Mouse (Mus musculus) neural tube, embryonic 13.5 days (tissue): ENCODE data around the gene Hspb6. TPM values are rescaled to one million over a fixed set of nuclear protein-coding genes. Genes with fewer than 3 reads are reported as not detected.

Experiments
- ATAC-seq: fragments of 200-750 bp; cut with Nextera tagmentation; 2 replicates; pipeline ENCODE4 v1.8.0; 2017; ENCODE audit warnings: low read depth, mild to moderate bottlenecking, moderate TSS enrichment, moderate library complexity
- H3K27ac ChIP-seq: fragments of 300-500 bp; sonication (generic); replicated peaks from 2 replicates; pipeline ENCODE4 v1.5.1; 2015; ENCODE audit warnings: moderate library complexity, mild to moderate bottlenecking, inconsistent platforms
- H3K27me3 ChIP-seq: fragments of 300-500 bp; sonication (generic); 2 replicates; pipeline ENCODE4 v1.6.1; 2015; ENCODE audit warnings: mild to moderate bottlenecking, inconsistent platforms
- H3K36me3 ChIP-seq: fragments of 300-500 bp; sonication (generic); 2 replicates; pipeline ENCODE4 v1.6.1; 2015; ENCODE audit warnings: mild to moderate bottlenecking, inconsistent platforms
- H3K4me1 ChIP-seq: fragments of 300-500 bp; sonication (generic); replicated peaks from 2 replicates; pipeline ENCODE4 v1.6.1; 2015; ENCODE audit warnings: inconsistent platforms
- H3K4me2 ChIP-seq: fragments of 300-500 bp; sonication (generic); 2 replicates; pipeline ENCODE4 v1.6.1; 2015; ENCODE audit warnings: inconsistent platforms, mild to moderate bottlenecking, moderate library complexity
- H3K4me3 ChIP-seq: fragments of 300-500 bp; sonication (generic); 2 replicates; pipeline ENCODE4 v1.5.1; 2015; ENCODE audit warnings: mild to moderate bottlenecking, inconsistent platforms
- H3K9ac ChIP-seq: fragments of 300-500 bp; sonication (generic); 2 replicates; pipeline ENCODE4 v1.6.1; 2015; ENCODE audit warnings: moderate library complexity, mild to moderate bottlenecking, inconsistent platforms
- H3K9me3 ChIP-seq: fragments of 300-500 bp; sonication (generic); 2 replicates; pipeline ENCODE4 v1.6.1; 2016; ENCODE audit warnings: inconsistent platforms
- WGBS: fragments of 180-500 bp; shearing (Covaris S2); methylation state at CpG from one replicate; pipeline ENCODE4 v1.1.7; 2015; 5-methylcytosine and 5-hydroxymethylcytosine counted together
- polyA plus RNA-seq: library from polyadenylated mRNA; unstranded; fragments of >200 nt; fragmentation: Nextera tagmentation; extraction: Ambion mirVana; gene quantifications from 2 replicates; pipeline ENCODE4 v1.2.1, GENCODE M21; 2015

Gene Hspb6
- polyA plus RNA-seq, 1 experiment from 2014 or later, result 6.6 TPM

DNA sequence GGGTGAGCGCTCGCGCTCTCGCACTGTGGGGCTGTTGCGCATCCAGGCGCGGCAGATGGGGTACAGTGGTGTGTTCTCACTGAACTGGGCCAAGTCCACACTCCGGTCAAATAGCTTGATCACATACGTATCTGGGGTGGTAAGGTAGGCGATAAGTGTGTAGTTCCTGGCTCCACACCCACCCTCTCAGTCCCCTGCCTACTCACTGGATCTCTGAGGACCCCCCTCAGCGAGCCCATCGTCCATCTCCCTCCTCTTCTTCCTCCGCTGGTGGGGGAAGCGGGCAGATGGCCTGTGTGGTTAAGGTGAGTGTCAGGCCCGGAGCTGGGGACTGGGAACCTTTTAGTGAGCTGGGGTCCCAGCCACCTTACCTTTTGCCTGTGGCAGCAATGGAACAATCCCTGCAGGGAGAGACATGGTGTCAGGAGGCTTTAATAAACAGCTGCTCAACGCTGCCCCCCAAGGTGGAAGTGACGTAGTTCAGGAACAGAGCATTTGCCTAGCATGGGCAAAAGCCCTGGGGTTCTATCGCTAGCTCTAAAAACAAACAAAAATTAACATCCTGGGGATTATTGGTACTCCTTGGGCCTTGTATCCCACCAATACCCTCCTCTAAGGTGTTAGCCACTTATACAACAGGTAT, 5.0 kb downstream of the Hspb6 start:
- no peak for ATAC-seq
- H3K27ac ChIP-seq, result no peak overlapping the region
- no peak overlapping the region for H3K9ac ChIP-seq
- H3K36me3 ChIP-seq, result peaks cover 39% of the 10 kb centered on the region
- H3K4me1 ChIP-seq, result peaks cover 40% of the 10 kb centered on the region
- no peak overlapping the region for H3K4me3 ChIP-seq
- H3K4me2 ChIP-seq, result no peak overlapping the region
- H3K27me3 ChIP-seq, result peaks cover 9% of the 10 kb centered on the region; the same call in 1 of the 2 replicates
- no peaks in the 10 kb centered on the region for H3K9me3 ChIP-seq
- 95% methylated on average over 18 of the region's 18 CpGs for WGBS

DNA sequence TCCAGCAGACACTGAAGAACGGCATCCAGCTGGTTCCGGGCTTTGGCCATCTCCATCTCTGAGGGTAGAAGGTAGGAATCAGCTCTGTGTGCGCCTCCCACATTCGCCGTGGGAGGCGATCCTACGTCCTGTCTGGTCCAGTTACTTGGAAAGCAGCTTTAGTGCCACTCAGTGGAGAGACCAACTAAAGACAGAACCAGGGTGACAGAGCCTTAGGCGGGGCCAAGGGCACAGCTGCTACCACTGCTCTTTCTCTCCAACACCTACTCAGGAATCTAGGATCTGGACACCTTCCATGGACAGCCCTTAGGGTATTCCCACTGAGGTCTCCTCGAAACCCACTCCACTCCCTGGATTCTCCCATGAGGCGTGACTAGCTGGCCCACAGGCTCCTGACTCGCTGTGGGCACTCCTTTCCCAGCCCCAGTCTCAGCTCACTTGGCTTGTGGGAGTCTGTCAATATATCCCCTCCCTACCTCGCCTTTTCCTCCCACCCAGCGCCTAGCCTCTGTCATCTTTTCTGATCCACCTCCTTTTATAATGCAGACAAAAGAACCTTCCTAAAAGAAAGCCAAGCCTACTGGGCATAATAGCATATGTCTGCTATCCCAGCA, 6.0 kb downstream of the Hspb6 start:
- H3K4me3 ChIP-seq, result peak overlapping the region; percentile 67; the same call in 1 of the 2 replicates
- no peak for ATAC-seq
- H3K27ac ChIP-seq, result no peak overlapping the region
- 90% methylated on average over 13 of the region's 13 CpGs for WGBS
- H3K36me3 ChIP-seq, result peaks cover 39% of the 10 kb centered on the region
- H3K4me1 ChIP-seq, result peaks cover 39% of the 10 kb centered on the region
- peak overlapping the region; percentile 99 for H3K4me2 ChIP-seq
- H3K9me3 ChIP-seq, result no peaks in the 10 kb centered on the region
- H3K9ac ChIP-seq, result peak overlapping the region; percentile 88
- peaks cover 9% of the 10 kb centered on the region; the same call in 1 of the 2 replicates for H3K27me3 ChIP-seq

DNA sequence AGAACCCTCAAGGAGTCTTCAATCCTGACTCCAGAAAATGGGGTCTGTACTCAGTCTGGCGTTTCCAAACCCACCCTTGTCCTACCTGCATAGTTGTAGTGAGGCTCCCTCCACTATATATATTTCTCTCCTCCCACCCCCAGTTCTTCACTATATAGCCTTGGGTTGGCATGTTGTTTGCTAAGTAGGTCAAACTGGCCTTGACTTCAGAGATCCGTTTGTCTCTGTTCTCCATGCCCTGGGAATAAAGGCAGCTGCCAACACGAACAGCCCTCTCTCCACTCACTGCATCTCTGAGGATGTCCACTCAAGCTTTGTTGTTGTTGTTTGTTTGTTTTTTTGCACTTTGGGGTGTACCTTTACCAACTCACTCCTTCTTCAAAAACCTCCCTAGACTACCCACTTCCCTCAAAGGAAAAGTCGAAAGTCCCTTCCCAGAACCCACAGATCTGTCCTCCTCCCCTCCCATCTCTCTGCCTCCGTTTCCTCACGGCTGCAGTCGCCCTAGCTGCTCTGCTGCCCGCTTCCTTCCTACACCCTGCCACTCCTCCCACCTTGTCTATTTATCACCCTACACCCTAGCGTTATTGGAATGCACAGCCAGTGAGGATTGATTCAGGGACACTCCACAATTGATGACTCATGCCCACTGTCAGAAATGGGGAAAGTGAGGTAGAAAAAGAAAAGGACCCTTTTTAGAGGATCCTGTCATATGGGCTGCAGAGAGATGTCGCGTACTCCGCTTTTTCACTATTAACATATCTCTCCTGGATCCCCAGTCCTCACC, 6.9 kb downstream of the Hspb6 start:
- H3K27me3 ChIP-seq, result peaks cover 9% of the 10 kb centered on the region; the same call in 1 of the 2 replicates
- 13% methylated on average over 12 of the region's 12 CpGs for WGBS
- ATAC-seq, result 0 out of 2 replicates have a peak, but pooled peaks have one; percentile 2
- H3K4me2 ChIP-seq, result peak overlapping the region; percentile 99
- H3K27ac ChIP-seq, result peak overlapping the region; percentile 62
- H3K9ac ChIP-seq, result peak overlapping the region; percentile 88
- H3K4me3 ChIP-seq, result peak overlapping the region; percentile 67
- H3K36me3 ChIP-seq, result peaks cover 39% of the 10 kb centered on the region
- H3K4me1 ChIP-seq, result peaks cover 34% of the 10 kb centered on the region
- H3K9me3 ChIP-seq, result no peaks in the 10 kb centered on the region

- under 1% methylated on average over 20 of the region's 20 CpGs for WGBS
- H3K9me3 ChIP-seq, result no peaks in the 10 kb centered on the region
- H3K4me3 ChIP-seq, result peak within 1 kb of the TSS; percentile 67
- peaks cover 2% of the 10 kb centered on the region; the same call in 1 of the 2 replicates for H3K27me3 ChIP-seq
- H3K9ac ChIP-seq, result peak within 1 kb of the TSS; percentile 88
- peak within 1 kb of the TSS; percentile 62 for H3K27ac ChIP-seq
- H3K4me2 ChIP-seq, result peak within 1 kb of the TSS; percentile 99
- peaks cover 33% of the 10 kb centered on the region for H3K36me3 ChIP-seq
- peak; percentile 87 for ATAC-seq
- peaks cover 40% of the 10 kb centered on the region for H3K4me1 ChIP-seq
Measured at GRCm38 (mm10) chr7:30559443-30559954, 7.5 kb downstream of the Hspb6 start, which contains the start of gene Lin37. TSS of gene Lin37 (minus strand) at chr7:30559838.

- H3K36me3 ChIP-seq, result peaks cover 31% of the 10 kb centered on the region
- H3K9ac ChIP-seq, result 0 out of 2 replicates have a peak overlapping the region, but pooled peaks have one; percentile 31
- 63% methylated on average over 2 of the region's 2 CpGs for WGBS
- H3K27me3 ChIP-seq, result no peaks in the 10 kb centered on the region
- H3K9me3 ChIP-seq, result no peaks in the 10 kb centered on the region
- ATAC-seq, result no peak
- no peak overlapping the region for H3K4me3 ChIP-seq
- H3K4me2 ChIP-seq, result peak overlapping the region; percentile 99
- H3K27ac ChIP-seq, result no peak overlapping the region
- H3K4me1 ChIP-seq, result peaks cover 41% of the 10 kb centered on the region
Measured at GRCm38 (mm10) chr7:30560296-30560695, 8.3 kb downstream of the Hspb6 start.

DNA sequence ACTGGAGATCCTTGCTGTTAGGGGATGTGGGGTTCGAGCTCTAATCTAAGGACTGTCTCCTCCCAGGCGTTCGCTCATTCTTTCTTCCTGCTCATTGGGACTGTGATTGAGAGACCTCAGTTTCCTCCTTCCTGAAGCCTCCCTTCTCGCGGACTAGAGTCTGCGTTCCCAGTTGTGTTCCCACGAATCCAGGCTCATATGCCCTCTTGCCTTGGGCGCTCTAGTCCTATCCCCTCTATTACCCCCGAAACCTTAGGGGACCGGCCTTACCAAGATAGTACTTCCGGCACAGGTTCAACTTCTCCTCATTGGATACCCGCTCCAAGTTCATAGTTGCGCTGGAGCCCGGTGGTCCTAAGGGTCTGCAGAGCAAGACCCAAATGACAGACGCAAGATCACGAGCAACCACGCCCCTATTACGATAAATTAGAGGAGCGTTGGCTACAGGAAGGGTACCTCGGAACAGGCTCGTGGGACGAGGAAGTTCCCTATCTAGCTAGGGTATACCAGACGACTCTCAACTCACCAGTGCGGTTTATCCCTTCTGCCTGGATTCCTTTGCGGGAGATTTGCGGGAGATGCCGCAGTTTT, 10.6 kb downstream of the Hspb6 start:
- Histone ChIP-seq H3K9ac (peak overlapping the region; percentile 88), H3K27ac (peak overlapping the region; percentile 71), H3K36me3 (peaks cover 30% of the 10 kb centered on the region), H3K9me3 (no peaks in the 10 kb centered on the region), H3K4me2 (peak overlapping the region; percentile 88), H3K4me1 (peaks cover 41% of the 10 kb centered on the region), H3K27me3 (no peaks in the 10 kb centered on the region), H3K4me3 (peak overlapping the region; percentile 87)
- WGBS, result 3% methylated on average over 27 of the region's 27 CpGs
- peak; percentile 7; the same call in 1 of the 2 replicates for ATAC-seq

DNA sequence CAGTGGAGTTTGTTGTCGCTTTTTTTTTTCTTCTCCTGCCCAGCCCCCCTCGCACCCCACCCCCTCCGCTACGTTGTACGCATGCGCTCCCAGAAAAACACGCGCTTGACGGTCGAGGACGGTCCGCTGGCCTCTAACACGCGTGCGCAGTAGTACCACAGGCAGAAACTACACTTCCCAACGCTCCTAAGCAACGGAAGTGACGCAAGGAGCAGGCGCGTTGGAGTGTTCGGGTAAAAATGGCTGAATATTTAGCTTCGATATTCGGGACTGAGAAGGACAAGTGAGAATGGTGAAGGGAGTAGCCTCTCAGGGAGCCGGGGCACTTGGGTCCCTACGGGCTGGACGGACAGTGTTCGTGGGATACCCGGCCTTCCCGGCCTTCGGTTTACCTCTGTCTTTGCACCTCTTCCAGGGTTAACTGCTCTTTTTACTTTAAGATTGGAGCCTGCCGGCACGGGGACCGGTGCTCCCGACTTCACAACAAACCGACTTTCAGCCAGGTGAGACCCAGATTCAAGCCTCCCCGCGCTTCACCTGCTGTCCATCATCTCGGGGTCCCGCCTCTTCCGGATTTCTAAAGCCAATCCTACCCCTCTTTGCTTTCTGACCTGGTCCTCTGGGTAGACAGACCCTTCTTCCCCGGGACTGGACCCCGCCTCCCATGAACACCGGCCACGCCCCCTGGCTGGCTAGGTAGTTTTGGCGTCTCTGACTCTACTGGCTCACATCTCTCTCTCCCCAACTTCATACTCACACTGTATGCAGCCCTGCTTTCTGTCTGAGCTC, 11.3 kb downstream of the Hspb6 start, which contains the start of the genes U2af1l4, Gm49396 and Psenen:
TSS of gene U2af1l4 (plus strand) at position 185 of the 789 bp plus-strand sequence.
TSS of gene Gm49396 (plus strand) at position 228 of the 789 bp plus-strand sequence.
TSS of gene Psenen (minus strand) at position 511 of the 789 bp plus-strand sequence.
- Histone ChIP-seq H3K4me1 (peaks cover 34% of the 10 kb centered on the region), H3K27me3 (no peaks in the 10 kb centered on the region), H3K36me3 (peaks cover 32% of the 10 kb centered on the region), H3K9me3 (no peaks in the 10 kb centered on the region), H3K4me3 (peak within 1 kb of the TSS; percentile 87), H3K4me2 (peak within 1 kb of the TSS; percentile 88), H3K9ac (peak within 1 kb of the TSS; percentile 88), H3K27ac (peak within 1 kb of the TSS; percentile 94)
- WGBS, result under 1% methylated on average over 45 of the region's 45 CpGs
- peak; percentile 90 for ATAC-seq

- Histone ChIP-seq H3K4me1 (peaks cover 28% of the 10 kb centered on the region), H3K4me2 (peak overlapping the region; percentile 88), H3K9me3 (no peaks in the 10 kb centered on the region), H3K4me3 (peak overlapping the region; percentile 87), H3K27me3 (no peaks in the 10 kb centered on the region), H3K27ac (peak overlapping the region; percentile 94), H3K9ac (peak overlapping the region; percentile 88), H3K36me3 (peaks cover 38% of the 10 kb centered on the region)
- ATAC-seq, result no peak
- WGBS, result 24% methylated on average over 6 of the region's 6 CpGs
Measured at GRCm38 (mm10) chr7:30563906-30564280, 11.9 kb downstream of the Hspb6 start.

DNA sequence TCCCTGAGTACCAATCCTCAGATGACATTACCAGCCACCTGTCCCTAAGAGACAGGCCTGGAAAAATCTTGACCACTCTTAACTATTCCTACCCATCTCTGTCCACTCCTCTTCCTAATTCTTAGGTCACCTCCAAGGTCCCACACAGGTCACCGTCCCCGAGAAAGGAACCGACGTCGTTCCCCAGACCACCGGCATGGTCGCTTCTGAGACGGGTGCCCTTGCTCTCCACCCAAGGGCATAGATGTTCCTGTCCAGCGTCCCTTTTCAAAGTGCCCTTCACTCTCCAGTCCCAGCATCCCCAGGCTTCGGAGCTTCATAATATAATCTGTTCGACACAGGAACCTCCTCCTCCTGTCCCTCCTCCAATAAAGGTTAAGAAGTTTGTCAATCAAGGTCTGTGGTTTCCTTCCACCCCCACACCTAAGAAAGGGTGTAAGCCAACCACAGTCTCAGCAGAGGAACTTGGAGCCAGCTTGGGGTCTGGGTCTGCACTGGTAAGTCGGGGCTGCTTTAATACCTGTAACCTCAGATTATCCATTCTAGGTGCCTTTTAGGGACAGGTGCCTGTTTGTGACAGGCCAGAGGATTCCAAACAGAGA, 13.1 kb downstream of the Hspb6 start, which contains the start of gene Igflr1:
TSS of gene Igflr1 (plus strand) at position 458 of the 602 bp plus-strand sequence.
- H3K9ac ChIP-seq, result 0 out of 2 replicates have a peak within 1 kb of the TSS, but pooled peaks have one; percentile 88
- no peaks in the 10 kb centered on the region for H3K9me3 ChIP-seq
- WGBS, result 96% methylated on average over 12 of the region's 12 CpGs
- H3K36me3 ChIP-seq, result peaks cover 50% of the 10 kb centered on the region
- peak within 1 kb of the TSS; percentile 88 for H3K4me2 ChIP-seq
- no peak within 1 kb of the TSS for H3K27ac ChIP-seq
- H3K27me3 ChIP-seq, result no peaks in the 10 kb centered on the region
- H3K4me1 ChIP-seq, result peaks cover 21% of the 10 kb centered on the region
- ATAC-seq, result no peak
- H3K4me3 ChIP-seq, result peak within 1 kb of the TSS; percentile 87; the same call in 1 of the 2 replicates

GRCm38 (mm10) chr7:30566033-30566432, 14.1 kb downstream of the Hspb6 start:
- Histone ChIP-seq H3K4me3 (no peak overlapping the region), H3K4me1 (peaks cover 18% of the 10 kb centered on the region), H3K36me3 (peaks cover 59% of the 10 kb centered on the region), H3K4me2 (no peak overlapping the region), H3K9ac (no peak overlapping the region), H3K27me3 (no peaks in the 10 kb centered on the region), H3K9me3 (no peaks in the 10 kb centered on the region), H3K27ac (no peak overlapping the region)
- no peak for ATAC-seq
- WGBS, result 92% methylated on average over 9 of the region's 9 CpGs
